Mouse (Mus musculus): ENCODE measurements around the gene Eif3c. TPM values are rescaled to one million over a fixed set of nuclear protein-coding genes. Genes with fewer than 3 reads are reported as not detected.
A peak's percentile ranks its signal among the peaks of the same experiment; 100 is the strongest.

Gene Eif3c
- total RNA-seq, 1 experiment from 2014 or later = 99.5 TPM

DNA sequence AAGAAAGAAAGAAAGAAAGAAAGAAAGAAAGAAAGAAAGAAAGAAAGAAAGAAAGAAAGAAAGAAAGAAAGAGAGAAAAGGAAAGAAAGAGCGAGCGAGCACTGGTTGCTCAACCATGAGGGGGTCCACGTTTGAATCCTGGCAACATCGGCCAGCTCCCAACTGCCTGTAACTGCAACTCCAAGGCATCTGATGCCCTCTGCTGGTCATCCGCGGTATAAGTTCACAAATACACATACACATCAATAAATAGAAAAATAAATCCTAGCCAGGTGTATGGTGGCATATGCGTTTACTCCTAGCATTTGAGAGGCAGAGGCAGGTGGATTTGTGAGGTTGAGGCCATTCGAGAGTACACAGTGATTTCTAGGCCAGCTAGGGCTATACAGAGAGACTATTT, 10.7 kb upstream of the Eif3c start:
- peak; percentile 44; the same call in 1 of the 2 replicates for ATAC-seq (ENCODE audit: extremely low read depth, insufficient number of reproducible peaks, low FRiP score, poor library complexity, severe bottlenecking)

GRCm38 (mm10) chr7:126565693-126566092, 518 bp downstream of the Eif3c start:
- ATAC-seq (ENCODE audit: extremely low read depth, insufficient number of reproducible peaks, low FRiP score, poor library complexity, severe bottlenecking) = no peak

DNA sequence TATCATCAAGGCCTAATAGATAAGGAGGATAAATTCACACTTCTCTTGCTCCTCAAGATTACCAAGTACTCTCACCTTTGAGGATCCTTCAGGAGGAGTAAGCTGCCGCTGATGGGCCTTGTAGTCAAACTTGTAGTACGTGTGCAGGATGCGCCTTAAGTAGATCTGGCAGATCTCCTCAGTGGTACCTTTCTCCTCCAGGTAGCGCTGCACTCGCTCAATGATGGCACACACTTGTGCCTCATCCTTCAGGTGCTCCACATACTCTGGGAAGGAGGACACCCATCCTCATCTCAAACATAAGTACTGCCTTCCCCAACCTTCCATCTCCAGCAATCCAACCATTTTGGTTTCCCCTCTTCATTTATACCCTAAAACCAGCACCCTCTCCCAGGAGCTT, 9.6 kb downstream of the Eif3c start:
- ATAC-seq (ENCODE audit: extremely low read depth, insufficient number of reproducible peaks, low FRiP score, poor library complexity, severe bottlenecking) = no peak

GRCm38 (mm10) chr7:126554796-126555195, 11.4 kb downstream of the Eif3c start:
- no peak for ATAC-seq (ENCODE audit: extremely low read depth, insufficient number of reproducible peaks, low FRiP score, poor library complexity, severe bottlenecking)

DNA sequence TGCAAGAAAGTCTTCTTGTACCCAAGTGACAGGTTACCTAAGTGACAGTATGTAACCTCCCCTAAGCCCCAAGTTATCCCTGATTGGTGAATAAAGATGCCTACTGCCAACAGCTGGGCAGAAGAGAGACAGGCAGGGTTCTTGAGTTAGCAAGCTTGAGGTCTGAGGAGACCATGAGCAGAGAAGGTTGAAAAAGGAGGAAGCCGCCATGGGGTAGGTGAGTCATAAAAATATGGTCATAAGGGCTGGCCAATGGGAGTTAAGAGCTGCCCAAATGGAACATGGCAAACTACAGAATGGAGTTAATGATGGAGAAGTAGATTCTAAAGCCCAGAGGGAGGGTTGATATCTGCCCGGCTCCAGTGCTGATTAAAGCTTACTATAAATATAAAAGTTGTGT, 20.6 kb downstream of the Eif3c start:
- no peak for ATAC-seq (ENCODE audit: extremely low read depth, insufficient number of reproducible peaks, low FRiP score, poor library complexity, severe bottlenecking)

GRCm38 (mm10) chr7:126541661-126542060, 24.6 kb downstream of the Eif3c start:
- ATAC-seq (ENCODE audit: extremely low read depth, insufficient number of reproducible peaks, low FRiP score, poor library complexity, severe bottlenecking) = no peak

GRCm38 (mm10) chr7:126537820-126538585, 28.2 kb downstream of the Eif3c start:
- ATAC-seq (ENCODE audit: extremely low read depth, insufficient number of reproducible peaks, low FRiP score, poor library complexity, severe bottlenecking) = no peak

GRCm38 (mm10) chr7:126536466-126536865, 29.7 kb downstream of the Eif3c start:
- no peak for ATAC-seq (ENCODE audit: extremely low read depth, insufficient number of reproducible peaks, low FRiP score, poor library complexity, severe bottlenecking)

- no peak for ATAC-seq (ENCODE audit: extremely low read depth, insufficient number of reproducible peaks, low FRiP score, poor library complexity, severe bottlenecking)
Observed at GRCm38 (mm10) chr7:126535766-126536165, 30.4 kb downstream of the Eif3c start.

- ATAC-seq (ENCODE audit: extremely low read depth, insufficient number of reproducible peaks, low FRiP score, poor library complexity, severe bottlenecking) = no peak
Observed at GRCm38 (mm10) chr7:126533434-126533833, 32.8 kb downstream of the Eif3c start.

GRCm38 (mm10) chr7:126528166-126528577, 38.0 kb downstream of the Eif3c start:
- ATAC-seq (ENCODE audit: extremely low read depth, insufficient number of reproducible peaks, low FRiP score, poor library complexity, severe bottlenecking) = peak; percentile 69; the same call in 1 of the 2 replicates

DNA sequence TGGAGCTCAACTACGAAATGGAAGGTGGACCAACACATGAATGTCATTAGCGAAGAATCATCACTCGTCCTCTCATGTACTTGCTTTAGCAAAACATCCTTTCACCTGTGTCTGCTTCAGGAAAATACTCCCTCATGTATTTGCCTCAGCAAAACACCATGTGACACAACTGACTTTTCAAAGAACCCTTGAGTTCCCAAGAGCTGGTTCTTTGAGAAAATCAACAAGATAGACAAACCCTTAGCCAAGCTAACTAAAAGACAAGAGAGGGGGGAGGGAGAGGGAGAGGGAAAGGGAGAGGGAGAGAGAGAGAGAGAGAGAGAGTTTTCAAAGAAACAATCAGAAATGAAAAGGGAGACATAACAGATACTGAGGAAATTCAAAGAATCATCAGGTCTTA, 42.9 kb downstream of the Eif3c start:
- ATAC-seq (ENCODE audit: extremely low read depth, insufficient number of reproducible peaks, low FRiP score, poor library complexity, severe bottlenecking) = no peak

GRCm38 (mm10) chr7:126519513-126519912, 46.7 kb downstream of the Eif3c start:
- ATAC-seq (ENCODE audit: extremely low read depth, insufficient number of reproducible peaks, low FRiP score, poor library complexity, severe bottlenecking) = no peak

DNA sequence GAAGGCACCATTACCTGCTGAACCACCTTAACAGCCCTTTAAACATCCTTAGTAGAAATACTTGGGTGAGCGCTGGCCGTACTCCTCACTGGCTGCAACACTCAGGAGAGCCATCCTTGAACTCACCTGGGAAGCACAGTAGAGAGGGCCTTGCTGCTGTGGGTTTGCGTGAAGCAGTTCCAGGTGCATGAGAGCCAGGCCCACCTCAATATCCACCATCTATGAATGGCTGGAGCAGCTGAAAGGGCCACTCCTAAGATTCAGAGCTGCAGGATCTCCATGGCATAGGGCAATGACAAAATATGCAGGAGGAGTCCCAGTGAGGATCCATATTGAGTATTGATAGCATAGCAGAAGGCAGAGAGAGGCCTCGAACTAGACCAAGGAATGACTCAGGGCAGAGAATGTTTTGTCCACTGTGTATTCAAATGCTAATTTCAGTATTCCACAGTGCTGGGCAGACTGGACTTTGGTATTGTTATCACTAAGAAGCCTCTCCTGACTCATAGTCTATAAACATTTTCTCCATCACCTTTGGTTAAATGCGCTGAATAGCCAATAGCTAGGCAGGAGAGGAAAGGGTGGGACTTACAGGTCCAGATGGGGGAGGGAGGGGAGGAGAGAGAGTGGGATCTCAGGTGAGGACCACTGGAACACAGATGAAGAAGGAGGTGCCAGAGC, 47.8 kb downstream of the Eif3c start:
- ATAC-seq (ENCODE audit: extremely low read depth, insufficient number of reproducible peaks, low FRiP score, poor library complexity, severe bottlenecking) = no peak

DNA sequence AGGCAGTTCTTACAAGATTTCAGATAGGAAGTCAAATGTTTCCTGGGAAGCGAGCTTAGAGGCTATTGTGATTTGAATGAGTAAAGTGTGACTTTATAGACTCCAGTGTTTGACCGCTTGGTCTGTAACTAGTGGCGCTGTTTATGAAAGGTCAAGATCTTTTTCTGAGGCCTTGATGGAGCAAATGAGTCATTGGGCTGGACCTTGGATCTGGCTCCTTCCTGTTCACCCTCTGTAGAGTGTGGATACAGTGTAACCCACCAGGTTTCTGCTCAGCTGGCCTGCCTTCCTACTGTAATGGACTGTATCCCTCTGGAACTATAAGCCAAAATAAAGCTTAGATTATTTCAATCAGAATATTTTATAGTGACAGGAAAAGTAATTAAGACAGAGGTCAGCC, 54.9 kb downstream of the Eif3c start:
- ATAC-seq (ENCODE audit: extremely low read depth, insufficient number of reproducible peaks, low FRiP score, poor library complexity, severe bottlenecking) = no peak

DNA sequence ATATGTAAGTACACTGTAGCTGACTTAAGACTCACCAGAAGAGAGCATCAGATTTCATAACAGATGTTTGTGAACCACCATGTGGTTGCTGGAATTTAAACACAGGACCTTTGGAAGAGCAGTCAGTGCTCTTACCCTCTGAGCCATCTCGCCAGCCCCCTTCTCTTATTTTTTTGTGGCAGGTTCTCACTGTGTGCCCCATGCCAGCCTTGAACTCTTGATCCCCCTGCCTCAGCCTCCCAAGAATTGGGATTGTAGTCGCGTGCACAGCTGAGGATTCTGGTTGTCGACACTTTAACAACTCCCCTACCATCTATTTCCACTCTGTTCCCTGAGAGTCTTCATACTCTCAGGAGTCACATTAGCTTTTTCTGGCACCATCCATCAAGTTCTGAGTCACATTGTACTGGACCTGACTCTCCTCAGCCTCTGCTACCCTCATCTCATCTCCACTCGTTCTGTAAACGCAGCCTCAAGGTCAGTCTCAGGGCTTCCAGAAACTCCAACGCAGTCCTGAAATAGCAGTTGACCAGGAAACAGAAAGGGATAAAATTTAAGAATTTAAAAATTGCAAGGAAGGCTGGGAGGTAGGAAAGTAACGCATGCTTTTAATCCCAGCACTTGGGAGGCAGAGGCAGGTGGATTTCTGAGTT, 59.0 kb downstream of the Eif3c start:
- ATAC-seq (ENCODE audit: extremely low read depth, insufficient number of reproducible peaks, low FRiP score, poor library complexity, severe bottlenecking) = no peak

DNA sequence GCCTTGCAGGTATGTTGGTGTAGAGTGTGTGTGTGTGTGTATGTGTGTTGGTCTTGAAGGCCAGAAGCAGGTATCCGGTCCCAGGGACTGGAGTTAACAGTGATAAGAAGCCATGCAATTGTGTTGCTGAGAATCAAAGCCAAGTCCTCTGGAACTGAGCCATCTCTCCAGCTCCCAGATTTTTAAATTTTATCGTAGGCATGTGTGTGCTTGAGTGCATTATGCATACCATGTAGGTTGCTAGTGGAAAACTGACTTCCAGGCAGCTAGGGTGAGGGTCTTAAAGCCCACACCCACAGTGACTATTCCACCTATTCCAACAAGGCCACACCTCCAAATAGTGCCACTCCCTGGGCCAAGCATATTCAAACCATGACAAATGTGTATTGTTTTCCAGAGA, 61.3 kb downstream of the Eif3c start:
- ATAC-seq (ENCODE audit: extremely low read depth, insufficient number of reproducible peaks, low FRiP score, poor library complexity, severe bottlenecking) = no peak

GRCm38 (mm10) chr7:126503273-126503878, 62.8 kb downstream of the Eif3c start, which contains the start of gene Atxn2l:
Gene Atxn2l (minus strand): TSS chr7:126503437.
- peak; percentile 86 for ATAC-seq (ENCODE audit: extremely low read depth, insufficient number of reproducible peaks, low FRiP score, poor library complexity, severe bottlenecking)

DNA sequence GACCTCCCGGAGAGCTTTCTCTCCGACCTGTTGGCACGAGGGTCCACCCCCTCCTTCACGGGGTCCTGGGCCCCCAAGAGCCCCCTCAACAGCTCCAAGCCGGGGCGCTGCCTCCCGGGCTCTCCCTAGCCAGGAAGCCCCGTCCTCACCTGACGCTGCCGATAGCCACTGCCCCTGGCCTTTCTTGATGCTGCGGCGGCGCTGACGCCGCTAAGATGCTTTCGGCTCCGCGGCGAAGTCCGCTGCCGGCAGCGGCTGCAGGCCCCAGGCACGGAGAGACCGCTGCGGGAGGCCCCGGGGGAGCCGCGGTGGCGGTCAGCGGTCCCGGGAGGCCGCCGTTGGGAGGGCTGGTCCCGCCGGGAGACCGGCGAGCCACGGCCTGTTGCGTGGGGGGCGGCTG, 63.5 kb downstream of the Eif3c start:
- ATAC-seq (ENCODE audit: extremely low read depth, insufficient number of reproducible peaks, low FRiP score, poor library complexity, severe bottlenecking) = no peak
